Mouse (Mus musculus): ENCODE results near the gene Cstad.

Gene Cstad

DNA sequence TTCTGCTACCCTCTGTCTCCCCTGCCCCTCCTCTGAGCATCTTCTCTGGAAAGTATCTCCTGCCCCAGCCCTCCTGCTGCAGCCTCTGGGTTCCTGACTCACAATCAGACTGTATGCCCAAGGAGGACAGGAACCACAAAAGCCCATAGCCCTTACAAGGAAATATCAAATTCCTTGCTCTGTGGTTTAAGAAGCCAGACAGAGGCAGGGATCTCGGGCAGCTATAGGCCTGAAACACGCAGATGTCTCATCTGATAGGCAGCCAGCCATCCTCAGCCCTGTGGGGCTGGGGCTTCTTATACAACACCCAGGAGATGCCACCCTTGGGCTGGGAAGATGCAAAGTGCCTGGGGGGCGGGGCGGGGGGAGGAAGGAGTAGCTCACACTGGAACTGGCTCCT lies 956 bp downstream of the Cstad start:
- DNase-seq (ENCODE audit: low read depth): no peak

DNA sequence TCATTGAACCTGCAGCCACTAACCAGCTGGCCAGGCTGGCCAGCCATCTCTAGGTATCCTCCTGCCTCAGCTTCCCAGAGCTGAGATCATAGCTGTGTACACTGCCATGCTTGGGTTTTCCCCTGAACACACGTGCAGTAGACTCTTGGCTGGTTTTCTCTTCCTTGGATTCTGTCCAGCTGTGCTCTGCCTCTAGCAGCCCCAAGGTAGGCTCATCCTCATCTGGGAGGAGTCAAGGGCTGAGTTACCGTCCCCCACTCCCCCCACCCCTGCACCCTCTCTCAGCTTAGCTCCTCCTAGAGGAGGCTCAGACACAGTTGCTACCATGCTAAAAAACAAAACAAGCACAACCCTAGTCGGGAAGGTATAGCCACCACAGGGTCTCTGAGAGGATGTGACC lies 4.8 kb downstream of the Cstad start:
- DNase-seq (ENCODE audit: low read depth): no peak

DNA sequence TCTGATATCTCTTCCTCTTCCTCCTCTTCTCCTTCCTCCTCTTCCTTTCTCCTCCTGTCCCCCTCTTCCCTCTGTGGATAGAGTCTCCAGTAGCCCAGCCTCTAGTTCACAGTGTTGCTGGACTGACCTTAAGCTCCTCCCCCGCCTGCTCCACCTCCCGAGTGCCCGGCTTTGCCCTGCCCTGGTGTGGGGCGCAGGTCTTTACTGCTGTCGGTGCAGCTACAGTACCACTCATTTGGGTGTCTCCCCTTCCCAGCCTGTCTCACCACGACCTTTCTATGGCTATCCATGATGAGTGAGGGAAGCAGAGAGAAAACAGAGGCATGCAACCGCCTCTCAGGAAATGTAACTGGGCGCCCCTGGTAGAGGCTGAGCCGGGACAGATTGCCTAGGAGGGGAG lies 5.5 kb downstream of the Cstad start:
- DNase-seq (ENCODE audit: low read depth): no peak

DNA sequence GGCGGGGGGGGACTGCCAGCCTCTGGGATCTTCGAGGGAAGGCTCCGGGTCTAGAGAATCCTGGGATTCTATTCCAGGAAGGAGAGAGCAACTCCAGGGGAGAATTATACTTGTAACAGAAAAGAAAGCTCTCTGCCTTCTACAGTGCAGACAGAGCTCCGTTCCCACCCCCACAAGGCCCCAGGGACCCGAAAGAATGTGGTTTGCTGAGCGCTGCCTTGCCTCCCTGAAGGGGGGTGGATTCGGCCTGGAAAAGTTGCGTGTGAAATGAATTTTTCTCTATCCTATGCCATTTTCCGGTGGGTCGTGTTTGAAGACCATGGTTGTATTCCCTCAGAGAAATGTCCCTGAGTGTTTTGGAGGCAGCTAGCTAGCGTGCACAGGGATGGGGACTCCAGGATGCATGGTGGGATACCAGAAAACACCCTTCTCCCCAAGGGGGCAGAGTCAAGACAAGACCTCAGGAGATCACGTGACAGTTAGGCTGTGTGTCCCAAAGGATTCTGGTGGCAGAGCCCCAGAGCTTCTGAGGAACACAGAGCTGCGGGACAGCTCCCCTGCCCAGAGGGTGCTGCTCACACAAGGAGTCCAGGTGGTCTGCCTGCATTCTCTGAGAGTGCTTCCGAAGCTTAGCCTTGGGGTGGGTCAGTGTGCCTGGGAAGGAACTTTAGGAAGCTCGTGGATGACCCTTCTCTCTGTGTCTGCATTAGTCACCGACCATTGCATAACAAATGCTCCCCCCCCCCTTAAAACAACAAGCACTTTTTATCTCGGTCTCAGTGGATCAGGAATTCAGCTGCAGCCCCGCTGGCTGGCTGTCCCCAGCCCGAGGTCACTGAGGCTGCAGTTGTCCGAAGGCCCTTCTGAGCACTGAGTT lies 6.4 kb downstream of the Cstad start:
- no peak for DNase-seq (ENCODE audit: low read depth)

DNA sequence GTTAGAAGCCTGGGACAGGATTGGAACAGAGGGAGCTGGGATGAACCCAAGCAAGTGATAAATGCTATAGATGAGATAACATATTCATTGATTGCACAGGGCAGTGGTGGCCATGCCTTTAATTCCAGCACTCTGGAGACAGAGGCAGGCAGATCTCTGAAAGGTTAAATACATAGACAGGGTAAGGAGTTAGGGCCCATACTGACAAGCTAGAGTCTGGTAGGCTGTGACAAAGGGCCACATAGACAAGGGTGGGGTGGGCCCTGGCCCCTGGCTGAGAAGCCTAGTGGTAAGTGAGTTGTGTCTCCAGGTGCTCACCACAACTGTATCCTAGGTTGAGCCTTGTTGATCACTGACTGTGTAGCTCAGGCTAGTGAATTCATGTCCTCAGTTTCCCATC lies 7.6 kb downstream of the Cstad start:
- DNase-seq (ENCODE audit: low read depth): no peak

- no peak for DNase-seq (ENCODE audit: low read depth)
These were observed 8.9 kb downstream of the Cstad start for GRCm38 (mm10) chr2:30603731-30604130.

DNA sequence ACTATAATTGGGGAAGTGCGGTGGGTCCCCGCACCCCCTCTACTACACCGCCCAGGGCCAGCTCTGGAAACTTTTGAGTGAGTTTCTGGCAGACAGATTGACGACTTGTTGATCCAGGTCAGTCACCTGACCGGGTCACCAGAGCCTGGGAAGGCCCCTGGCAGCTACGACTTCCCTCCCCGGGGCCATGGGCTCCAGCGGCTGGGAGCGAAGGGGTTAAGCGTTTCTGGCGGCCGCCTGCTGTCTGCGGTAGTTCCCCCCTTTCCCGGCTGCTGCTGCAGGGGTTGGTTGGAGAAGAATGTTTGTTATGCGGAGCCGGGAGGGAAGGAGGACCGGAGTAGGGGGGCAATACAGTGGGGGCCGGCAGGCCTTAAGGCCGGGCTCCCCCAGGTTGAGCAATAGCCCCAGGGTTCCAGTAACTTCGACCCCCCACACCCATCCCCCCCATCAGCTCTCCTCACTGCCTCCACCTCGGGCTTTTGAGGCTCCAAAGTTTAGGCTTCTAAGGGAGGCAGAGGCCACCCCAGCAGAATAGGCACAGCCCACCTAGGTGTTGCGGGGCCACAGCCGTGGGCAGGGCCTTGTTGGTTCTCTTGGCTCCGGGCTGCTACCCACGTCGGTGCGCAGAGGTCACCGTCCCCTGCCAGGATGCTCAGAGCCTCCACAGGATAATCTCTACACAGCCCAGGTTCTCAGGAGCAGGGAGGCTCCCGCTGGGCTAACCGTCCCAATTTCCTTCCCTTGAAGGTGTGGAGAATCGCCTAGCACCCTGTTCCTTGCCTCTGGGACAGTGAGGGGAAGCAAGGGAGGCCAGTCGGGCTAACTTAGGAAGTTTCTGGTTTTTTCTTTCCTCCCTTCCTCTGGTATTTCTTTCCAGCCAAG lies 10.3 kb downstream of the Cstad start:
- no peak for DNase-seq (ENCODE audit: low read depth)

DNA sequence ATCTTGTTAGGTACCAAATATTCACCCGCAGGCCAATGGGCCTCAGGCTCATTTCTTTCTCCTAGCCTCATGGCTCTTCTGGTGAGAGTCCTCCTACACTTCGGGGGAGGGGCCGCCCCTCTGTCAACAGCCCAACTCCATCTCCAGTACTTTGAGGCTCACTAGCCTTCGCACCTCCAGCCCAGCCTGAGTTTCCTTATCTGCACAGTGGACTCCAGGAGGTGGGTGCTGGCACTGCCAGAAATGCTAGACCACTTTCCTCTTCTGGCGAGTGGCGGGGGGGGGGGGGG lies 10.9 kb downstream of the Cstad start:
- DNase-seq (ENCODE audit: low read depth): no peak

- no peak for DNase-seq (ENCODE audit: low read depth)
These were observed 11.8 kb downstream of the Cstad start for GRCm38 (mm10) chr2:30606621-30607052.

DNA sequence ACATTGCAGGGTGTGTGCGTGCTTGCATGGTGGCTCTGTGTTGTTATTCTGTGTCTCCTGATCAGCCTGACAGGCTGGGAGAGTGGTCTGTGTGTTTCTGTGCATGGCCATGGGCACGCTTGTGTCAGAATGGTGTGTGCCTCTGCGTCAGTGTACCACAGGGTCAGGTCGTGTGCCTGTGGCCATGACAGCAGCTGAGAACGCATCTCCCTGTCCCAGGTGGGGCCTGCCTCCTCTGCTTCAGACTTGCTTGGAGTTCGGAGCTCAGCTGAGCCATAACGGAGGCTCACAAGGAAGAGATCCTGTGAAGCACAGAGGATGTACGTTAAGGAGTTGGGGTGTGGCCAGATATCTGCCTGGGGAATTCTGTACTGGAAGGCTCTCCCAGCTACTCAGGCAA lies 13.1 kb downstream of the Cstad start:
- no peak for DNase-seq (ENCODE audit: low read depth)

DNA sequence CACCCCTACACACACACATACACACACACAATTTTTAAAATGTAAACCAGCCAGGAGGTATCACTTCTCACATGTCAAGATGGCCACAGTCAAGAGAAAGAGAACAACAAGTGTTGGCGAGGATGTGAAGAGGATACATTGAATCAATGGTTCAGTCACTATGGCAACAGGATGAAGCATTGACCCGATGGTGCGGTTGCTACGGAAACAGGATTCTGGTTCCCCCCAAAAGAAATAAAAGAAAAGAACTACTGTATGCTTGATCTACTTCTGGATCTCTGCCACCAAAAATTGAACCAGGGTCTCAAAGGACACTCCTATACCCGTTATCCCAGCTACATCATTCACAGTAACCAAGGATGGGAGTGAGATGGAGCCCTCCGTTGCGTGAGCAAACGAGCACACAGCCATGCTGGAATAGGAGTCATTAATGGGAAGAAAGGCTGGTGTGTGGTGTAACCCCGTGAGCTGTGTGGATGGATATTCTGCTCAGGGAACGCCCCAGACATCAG lies 13.9 kb downstream of the Cstad start:
- no peak for DNase-seq (ENCODE audit: low read depth)

DNA sequence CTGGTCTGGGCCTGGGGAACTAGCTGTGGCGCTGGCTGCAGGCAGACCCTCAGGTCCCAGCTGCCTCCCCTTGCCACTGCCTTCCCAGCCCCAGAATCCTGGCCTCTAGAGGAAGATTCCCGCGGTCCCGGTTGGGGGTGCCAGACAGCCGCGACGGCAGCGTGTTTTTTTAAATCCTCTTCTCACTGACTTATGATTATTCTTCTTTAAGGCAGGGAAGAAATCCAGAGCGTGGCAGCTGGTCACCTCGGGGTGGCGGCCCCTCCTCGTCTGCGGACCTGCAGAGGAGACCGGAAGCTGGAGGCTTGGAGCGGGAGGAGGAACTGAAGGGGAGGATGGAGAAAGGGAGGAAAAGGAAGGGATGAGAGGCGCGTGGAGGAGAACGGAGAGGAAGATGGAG lies 18.7 kb downstream of the Cstad start:
- DNase-seq (ENCODE audit: low read depth): no peak

GRCm38 (mm10) chr2:30614151-30614923 lies 19.5 kb downstream of the Cstad start:
- DNase-seq (ENCODE audit: low read depth): no peak

GRCm38 (mm10) chr2:30615869-30616268 lies 21.0 kb downstream of the Cstad start:
- no peak for DNase-seq (ENCODE audit: low read depth)

- no peak for DNase-seq (ENCODE audit: low read depth)
These were observed 21.6 kb downstream of the Cstad start for GRCm38 (mm10) chr2:30616464-30616863.

DNA sequence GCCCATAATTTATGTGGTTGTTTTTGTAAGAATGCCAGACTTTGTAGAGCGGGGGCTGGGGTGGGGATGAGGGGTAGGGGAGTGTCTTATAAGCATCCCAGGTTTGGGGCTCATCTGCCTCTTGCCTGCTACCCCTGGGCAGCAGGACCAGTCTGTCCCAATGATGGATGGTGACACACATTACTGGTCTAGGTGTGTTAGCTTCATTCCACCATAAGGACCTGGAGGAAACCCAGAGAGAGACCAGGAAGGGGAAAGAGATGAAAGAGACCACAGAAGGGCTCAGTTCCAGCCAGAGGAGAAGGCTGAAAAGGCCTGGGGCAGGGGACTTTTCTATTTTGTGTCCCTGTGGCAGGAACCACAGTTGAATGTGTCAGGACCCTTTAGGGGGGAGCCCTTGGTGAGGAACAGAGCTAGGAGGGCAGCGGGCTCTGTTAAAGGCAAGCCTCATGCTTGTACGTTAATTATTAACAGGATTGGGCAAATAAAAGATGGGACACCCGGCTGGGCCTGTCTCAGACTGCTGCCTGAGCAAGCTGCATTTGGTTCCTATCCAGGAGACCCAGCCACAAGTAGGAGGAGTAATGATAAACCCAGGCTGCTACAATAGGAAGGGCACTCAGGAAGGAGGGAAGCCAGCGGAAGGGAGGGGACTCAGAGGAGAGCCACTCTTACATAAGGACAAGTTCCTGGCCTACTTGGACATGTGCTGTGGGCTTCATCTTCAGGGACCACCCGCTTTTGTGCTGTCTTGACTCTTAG lies 23.8 kb downstream of the Cstad start:
- DNase-seq (ENCODE audit: low read depth): no peak

DNA sequence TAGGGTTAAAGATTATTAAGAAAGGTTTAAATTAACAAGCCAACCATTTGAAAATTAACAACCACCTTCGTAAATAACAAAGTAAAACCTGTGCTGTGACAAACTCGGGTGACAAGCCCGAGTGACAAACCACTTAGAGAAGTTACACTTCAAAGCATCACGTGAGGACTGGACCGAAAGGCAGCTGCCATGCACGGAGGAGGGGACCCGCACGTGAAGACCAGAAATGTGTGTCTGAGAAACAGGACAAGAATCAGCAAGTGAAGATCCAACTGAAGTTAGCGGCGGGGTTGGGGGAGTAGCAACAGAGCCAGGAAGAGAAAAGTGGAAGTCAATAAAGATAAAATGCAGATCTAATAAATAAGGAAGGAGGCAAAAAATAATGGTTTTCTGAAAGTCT lies 29.0 kb downstream of the Cstad start:
- no peak for DNase-seq (ENCODE audit: low read depth)

DNA sequence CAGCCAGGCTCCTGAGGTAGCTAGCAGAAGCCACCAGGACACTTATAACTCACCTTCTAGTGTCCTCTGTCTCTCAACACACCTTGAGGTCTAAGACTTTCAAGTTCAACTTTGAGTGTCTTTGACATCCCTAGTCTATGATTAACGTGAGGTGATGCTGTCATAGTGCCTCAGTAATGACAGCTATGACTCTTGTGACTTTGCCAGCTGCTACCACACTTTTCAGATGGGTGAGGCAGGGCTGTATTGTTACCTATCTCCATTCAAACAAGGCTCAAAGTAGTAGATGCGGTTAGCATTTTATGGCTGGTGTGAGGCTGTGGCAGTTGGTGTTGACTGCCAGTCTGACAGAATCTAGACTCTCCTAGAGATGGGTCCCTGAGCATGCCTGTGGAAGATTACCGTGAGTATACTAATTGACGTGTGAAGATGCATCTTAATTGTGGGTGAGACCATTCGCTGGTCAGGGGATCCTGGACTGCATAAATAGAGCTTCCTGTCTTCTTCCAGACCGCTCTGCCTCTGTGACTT lies 30.5 kb downstream of the Cstad start:
- peak; percentile 66 for DNase-seq (ENCODE audit: low read depth)

DNA sequence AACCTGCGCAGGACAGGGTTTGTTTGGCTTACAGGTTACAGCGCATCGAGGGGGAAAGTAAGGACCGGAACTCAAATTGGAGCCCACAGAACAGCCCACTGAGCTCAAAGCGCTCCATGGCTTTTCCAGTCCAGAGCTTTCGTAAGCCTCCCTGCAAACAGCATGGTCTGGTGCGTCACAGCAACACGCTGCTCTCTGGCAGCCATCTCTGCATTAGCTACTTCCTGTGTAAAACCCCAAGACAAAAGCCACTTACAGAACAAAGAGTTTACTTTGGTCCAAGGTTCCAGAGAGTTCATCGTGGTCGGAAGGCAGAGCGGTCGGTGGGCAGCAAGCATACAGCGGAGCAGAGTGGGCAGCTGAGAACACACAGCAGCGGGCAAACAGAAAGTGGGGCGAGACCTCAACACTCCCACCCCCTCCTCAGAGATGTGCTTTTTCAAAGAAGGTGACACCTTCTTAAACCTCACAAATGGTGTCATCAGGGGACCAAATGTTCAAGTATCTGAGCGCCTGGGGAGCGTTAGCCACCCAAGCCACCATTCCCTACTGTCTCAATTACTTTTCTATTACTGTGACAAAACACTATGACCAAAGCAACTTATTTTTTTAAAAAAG lies 31.3 kb downstream of the Cstad start:
- peak; percentile 90 for DNase-seq (ENCODE audit: low read depth)

GRCm38 (mm10) chr2:30627338-30627737 lies 32.5 kb downstream of the Cstad start:
- no peak for DNase-seq (ENCODE audit: low read depth)

DNA sequence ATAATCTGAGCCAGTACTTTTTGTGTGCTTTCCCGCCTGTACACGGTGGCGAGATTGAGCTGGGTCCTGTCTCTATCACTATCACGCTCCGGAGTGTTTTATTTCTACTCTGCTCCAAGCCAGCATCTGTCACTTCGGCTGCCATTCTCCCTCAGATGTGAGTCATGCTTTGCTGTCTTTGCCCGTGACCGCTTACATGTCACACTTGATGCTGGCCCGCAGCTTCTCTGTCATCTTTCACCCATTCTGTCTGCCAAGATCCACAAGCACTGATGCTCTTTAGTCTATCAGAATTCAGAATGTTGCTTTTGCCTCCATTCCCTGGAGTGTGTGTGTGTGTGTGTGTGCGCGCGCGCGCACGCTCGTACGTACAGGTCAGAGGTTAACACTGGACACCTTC lies 33.5 kb downstream of the Cstad start:
- no peak for DNase-seq (ENCODE audit: low read depth)
